Mouse (Mus musculus) ES-Bruce4 (cell line): ENCODE data around the gene Actl6a. TPM values are rescaled to one million over a fixed set of nuclear protein-coding genes. Genes with fewer than 3 reads are reported as not detected.
"Not testable (repeated sequence)": the region's sequence is repeated elsewhere in the genome, so short reads cannot be mapped to it uniquely, and the experiment has no call there.

Experiments used
- H3K27ac ChIP-seq: 2 replicates; pipeline ENCODE4 v1.5.1; 2012; ENCODE audit warnings: low read length, inconsistent platforms; ENCODE audit not compliant: insufficient read depth
- H3K27me3 ChIP-seq: 2 replicates; pipeline ENCODE4 v1.6.1; 2012; ENCODE audit warnings: mild to moderate bottlenecking, low read length, inconsistent platforms; ENCODE audit not compliant: control insufficient read depth, poor library complexity, insufficient read depth, severe bottlenecking
- H3K36me3 ChIP-seq: 2 replicates; pipeline ENCODE4 v1.6.1; 2012; ENCODE audit warnings: inconsistent platforms, mild to moderate bottlenecking, low read length, moderate library complexity; ENCODE audit not compliant: control insufficient read depth, poor library complexity, insufficient read depth, severe bottlenecking
- H3K4me1 ChIP-seq: one replicate; pipeline ENCODE4 v1.8.1; 2011; ENCODE audit warnings: low read length; ENCODE audit not compliant: control insufficient read depth, insufficient read depth
- H3K4me3 ChIP-seq: 2 replicates; pipeline ENCODE4 v1.5.1; 2011; ENCODE audit warnings: low read depth, mild to moderate bottlenecking, low read length
- H3K9ac ChIP-seq: 2 replicates; pipeline ENCODE4 v1.6.1; 2012; ENCODE audit warnings: low read depth, mild to moderate bottlenecking, inconsistent platforms; ENCODE audit not compliant: poor library complexity, severe bottlenecking
- H3K9me3 ChIP-seq: replicated peaks from 2 replicates; pipeline ENCODE4 v1.6.1; 2012; ENCODE audit warnings: mild to moderate bottlenecking, low read length, inconsistent platforms; ENCODE audit not compliant: control insufficient read depth, poor library complexity, insufficient read depth, severe bottlenecking
- CTCF ChIP-seq: IDR thresholded peaks from one replicate; pipeline ENCODE4 v1.8.1; 2011; ENCODE audit warnings: low read depth, low read length
- EP300 ChIP-seq: IDR thresholded peaks from 2 replicates; pipeline ENCODE4 v1.6.1; 2011; ENCODE audit warnings: low read depth, low read length; ENCODE audit not compliant: insufficient read depth
- POLR2A ChIP-seq: IDR thresholded peaks from one replicate; pipeline ENCODE4 v1.8.1; 2011; ENCODE audit warnings: low read length; ENCODE audit not compliant: insufficient read depth
- polyA plus RNA-seq: library from polyadenylated mRNA; stranded (reverse); fragments of >200 nt; gene quantifications from 2 replicates; pipeline ENCODE4 v1.2.4, GENCODE M21; 2011; ENCODE audit warnings: low read depth; ENCODE audit not compliant: missing spikeins, insufficient read depth, insufficient read length

Gene Actl6a
- polyA plus RNA-seq: 127 and 140 TPM in 2 replicates

DNA sequence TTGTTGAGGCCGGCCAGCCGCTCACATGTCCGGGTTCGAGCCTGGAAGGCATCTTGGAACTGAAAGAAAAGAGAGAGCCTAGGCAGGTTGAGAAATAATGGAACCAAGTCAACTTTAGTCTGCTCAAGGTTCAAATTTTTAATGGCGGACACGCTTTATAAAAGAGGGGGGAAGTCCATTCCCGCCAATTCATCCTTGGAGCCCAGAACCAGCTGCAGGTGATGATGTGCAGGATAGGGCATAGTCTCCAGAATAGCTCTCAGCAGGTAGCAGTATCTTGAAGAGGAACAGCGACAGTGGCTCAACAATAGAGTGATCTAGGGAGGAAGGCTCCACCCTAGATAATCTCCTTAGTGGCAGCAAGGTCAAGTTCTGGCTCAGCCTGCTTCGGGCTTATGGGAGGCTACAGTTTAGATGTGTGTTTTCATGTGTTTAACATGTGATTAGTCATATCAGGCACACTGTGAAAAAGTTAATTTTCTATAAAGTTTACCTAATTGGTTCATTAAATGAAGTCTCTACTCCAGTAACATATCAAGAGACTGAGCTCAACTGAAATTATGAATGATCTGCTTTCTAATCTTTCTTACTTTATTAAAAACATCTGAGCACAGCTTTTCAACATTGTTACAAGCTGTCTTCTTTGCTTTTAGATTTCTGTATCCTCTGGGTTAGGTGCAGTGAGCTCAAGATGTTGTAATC is at the start of gene Actl6a:
Gene Actl6a, plus strand, starts transcription at position 652 of the 702 bp plus-strand sequence.
- peak within 1 kb of the TSS; percentile 16; the same call in 1 of the 2 replicates for H3K9ac ChIP-seq
- peak; percentile 69; the same call in 1 of the 2 replicates for TF ChIP-seq EP300

DNA sequence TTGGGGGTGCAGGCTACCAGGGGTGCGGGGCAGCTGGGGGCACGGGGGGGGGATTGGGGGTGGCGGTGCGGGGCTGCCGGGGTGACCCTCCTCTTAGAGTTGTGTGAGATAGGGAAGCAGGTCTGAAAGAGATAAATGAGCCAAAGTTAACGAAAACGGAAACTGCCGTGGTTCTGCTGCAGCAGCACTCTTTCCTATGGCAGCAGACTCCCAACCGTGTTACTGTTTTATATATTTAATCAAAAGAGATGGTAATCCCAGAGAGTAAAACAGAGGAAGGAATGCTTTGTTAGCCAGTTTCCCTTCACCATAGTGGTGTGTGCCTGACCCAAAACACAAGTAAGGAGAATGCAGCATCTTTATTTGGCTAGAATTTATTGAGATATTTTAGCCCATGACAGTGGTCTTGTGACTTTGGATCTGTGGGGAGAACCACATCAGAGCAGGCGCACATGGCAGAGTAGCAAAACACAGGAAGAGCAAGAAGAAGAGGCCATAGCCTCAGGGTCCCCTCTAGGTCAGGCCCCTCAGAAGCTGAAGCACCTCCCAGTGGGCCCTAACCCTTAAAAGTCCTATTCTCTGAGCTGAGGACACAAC is 49.6 kb upstream of the Actl6a start:
- H3K4me3 ChIP-seq: no peak overlapping the region
- TF ChIP-seq POLR2A (no peak), CTCF (no peak), EP300 (no peak)
- H3K9me3 ChIP-seq: no peaks in the 10 kb centered on the region; the same call in 1 of the 2 replicates
- no peaks in the 10 kb centered on the region for H3K4me1 ChIP-seq
- no peaks in the 10 kb centered on the region for H3K36me3 ChIP-seq
- no peaks in the 10 kb centered on the region for H3K27me3 ChIP-seq
- H3K27ac ChIP-seq: no peak overlapping the region
- H3K9ac ChIP-seq: no peak overlapping the region

More for the DNA sequence above, at the start of gene Actl6a:
- Histone ChIP-seq H3K27ac (peak within 1 kb of the TSS; percentile 92), H3K4me3 (peak within 1 kb of the TSS; percentile 1)
- H3K27me3 ChIP-seq, H3K9me3 ChIP-seq, H3K36me3 ChIP-seq, H3K4me1 ChIP-seq: not testable (repeated sequence)

- Histone ChIP-seq H3K4me1 (no peaks in the 10 kb centered on the region), H3K27me3 (no peaks in the 10 kb centered on the region), H3K27ac (no peak overlapping the region), H3K9me3 (no peaks in the 10 kb centered on the region), H3K4me3 (no peak overlapping the region), H3K36me3 (no peaks in the 10 kb centered on the region), H3K9ac (no peak overlapping the region)
- no peak for TF ChIP-seq CTCF
- no peak for TF ChIP-seq EP300
- TF ChIP-seq POLR2A: no peak
Measured at GRCm38 (mm10) chr3:32658401-32658800, 47.7 kb upstream of the Actl6a start.

GRCm38 (mm10) chr3:32658821-32659220 is 47.3 kb upstream of the Actl6a start:
- Histone ChIP-seq H3K36me3 (no peaks in the 10 kb centered on the region), H3K4me1 (no peaks in the 10 kb centered on the region), H3K27me3 (no peaks in the 10 kb centered on the region), H3K4me3 (no peak overlapping the region), H3K9me3 (no peaks in the 10 kb centered on the region), H3K9ac (no peak overlapping the region), H3K27ac (no peak overlapping the region)
- TF ChIP-seq POLR2A: no peak
- no peak for TF ChIP-seq EP300
- TF ChIP-seq CTCF: no peak

DNA sequence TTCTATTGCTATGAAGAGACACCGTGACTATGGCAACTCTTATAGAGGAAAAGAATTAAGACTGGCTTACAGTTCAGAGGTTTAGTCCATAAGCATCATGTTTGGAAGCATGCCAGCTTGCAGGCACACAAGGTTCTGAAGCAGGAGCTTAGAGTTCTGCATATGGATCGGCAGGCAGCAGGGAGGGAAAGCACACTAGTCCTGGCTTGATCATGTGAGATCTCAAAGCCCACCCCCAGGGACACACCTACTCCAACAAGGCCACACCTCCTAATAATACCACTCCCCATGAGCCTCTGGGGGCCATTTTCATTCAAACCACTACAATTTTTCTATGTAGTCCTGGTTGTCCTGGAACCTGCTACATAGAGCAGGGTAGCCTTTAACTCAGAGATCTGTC is 46.6 kb upstream of the Actl6a start:
- no peak overlapping the region for H3K9ac ChIP-seq
- H3K4me3 ChIP-seq: no peak overlapping the region
- no peaks in the 10 kb centered on the region for H3K27me3 ChIP-seq
- no peaks in the 10 kb centered on the region for H3K9me3 ChIP-seq
- H3K36me3 ChIP-seq: no peaks in the 10 kb centered on the region
- TF ChIP-seq CTCF: no peak
- no peak for TF ChIP-seq EP300
- no peak for TF ChIP-seq POLR2A
- H3K27ac ChIP-seq: no peak overlapping the region
- H3K4me1 ChIP-seq: no peaks in the 10 kb centered on the region

- H3K27ac ChIP-seq: no peak overlapping the region
- no peaks in the 10 kb centered on the region for H3K4me1 ChIP-seq
- no peak overlapping the region for H3K9ac ChIP-seq
- no peaks in the 10 kb centered on the region for H3K36me3 ChIP-seq
- TF ChIP-seq EP300: no peak
- no peak for TF ChIP-seq POLR2A
- no peak for TF ChIP-seq CTCF
- no peak overlapping the region for H3K4me3 ChIP-seq
- H3K27me3 ChIP-seq: no peaks in the 10 kb centered on the region
- no peaks in the 10 kb centered on the region for H3K9me3 ChIP-seq
Measured at GRCm38 (mm10) chr3:32660276-32660675, 45.8 kb upstream of the Actl6a start.
